Mouse (Mus musculus) heart, adult 2 months (tissue): ENCODE measurements around the gene Eno2.

Experiments used
- CTCF ChIP-seq: fragments of 200-600 bp; IDR thresholded peaks from 2 replicates; pipeline ENCODE4 v1.8.1; 2022; ENCODE audit warnings: antibody characterized with exemption, mild to moderate bottlenecking, moderate library complexity
- EP300 ChIP-seq: fragments of 200-500 bp; IDR thresholded peaks from 2 replicates; pipeline ENCODE4 v1.6.1; 2011; ENCODE audit warnings: low read depth, low read length, control low read depth; ENCODE audit not compliant: insufficient read depth

DNA sequence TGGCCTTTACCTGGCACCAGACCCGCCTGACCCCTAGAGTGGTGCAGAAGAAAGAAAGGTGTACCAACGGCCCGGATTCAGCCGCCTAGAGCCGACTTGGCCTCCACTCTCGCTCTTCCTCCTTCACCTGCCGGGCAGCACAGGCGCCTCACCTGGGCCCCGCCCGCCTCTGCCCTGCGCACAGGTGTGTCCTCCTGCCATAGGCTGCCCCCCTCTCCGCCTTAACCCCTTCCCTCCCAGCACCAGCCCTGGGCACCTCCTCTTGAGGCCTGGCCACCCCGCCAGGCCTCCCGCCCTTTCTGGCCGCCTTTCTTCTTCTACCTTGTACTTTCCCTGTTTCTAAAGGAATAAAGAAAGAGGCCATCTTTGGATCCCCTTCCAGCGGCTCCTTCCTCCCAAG is 50.8 kb downstream of the Eno2 start:
- TF ChIP-seq CTCF (no peak), EP300 (no peak)
